Mouse (Mus musculus): Measurements from ENCODE around the gene Zfp385b. TPM values are rescaled to one million over a fixed set of nuclear protein-coding genes. Genes with fewer than 3 reads are reported as not detected.

Zfp385b gene
- total RNA-seq, 2 experiments from 2014 or later = 48.2 to 49.2 TPM

GRCm38 (mm10) chr2:77795859-77796552 lies 23.4 kb downstream of the Zfp385b start:
- peak; percentile 43 to 60 for DNase-seq (ENCODE audit: low spot score in 2 of 2)

GRCm38 (mm10) chr2:77790846-77791245 lies 28.6 kb downstream of the Zfp385b start:
- DNase-seq (ENCODE audit: low spot score in 2 of 2) = no peak

GRCm38 (mm10) chr2:77790295-77790694 lies 29.1 kb downstream of the Zfp385b start:
- DNase-seq (ENCODE audit: low spot score in 2 of 2) = no peak

- DNase-seq (ENCODE audit: low spot score in 2 of 2) = no peak
Measured at GRCm38 (mm10) chr2:77781390-77781789, 38.0 kb downstream of the Zfp385b start.

GRCm38 (mm10) chr2:77777781-77778180 lies 41.7 kb downstream of the Zfp385b start:
- DNase-seq (ENCODE audit: low spot score in 2 of 2) = no peak

- DNase-seq (ENCODE audit: low spot score in 2 of 2) = no peak
Measured at GRCm38 (mm10) chr2:77777047-77777686, 42.3 kb downstream of the Zfp385b start.

GRCm38 (mm10) chr2:77775247-77775880 lies 44.1 kb downstream of the Zfp385b start:
- peak in 1 of 2 experiments; percentile 13 for DNase-seq (ENCODE audit: low spot score in 2 of 2)

- no peak for DNase-seq (ENCODE audit: low spot score in 2 of 2)
Measured at GRCm38 (mm10) chr2:77770056-77770697, 49.3 kb downstream of the Zfp385b start.

- peak; percentile 37 to 53 for DNase-seq (ENCODE audit: low spot score in 2 of 2)
Measured at GRCm38 (mm10) chr2:77768321-77768886, 51.0 kb downstream of the Zfp385b start.

GRCm38 (mm10) chr2:77761967-77762366 lies 57.5 kb downstream of the Zfp385b start:
- no peak for DNase-seq (ENCODE audit: low spot score in 2 of 2)

GRCm38 (mm10) chr2:77758403-77759071 lies 60.9 kb downstream of the Zfp385b start:
- peak; percentile 21 to 55 for DNase-seq (ENCODE audit: low spot score in 2 of 2)

GRCm38 (mm10) chr2:77752491-77752890 lies 66.9 kb downstream of the Zfp385b start:
- no peak for DNase-seq (ENCODE audit: low spot score in 2 of 2)

- no peak for DNase-seq (ENCODE audit: low spot score in 2 of 2)
Measured at GRCm38 (mm10) chr2:77749631-77750030, 69.8 kb downstream of the Zfp385b start.

GRCm38 (mm10) chr2:77746417-77746816 lies 73.0 kb downstream of the Zfp385b start:
- DNase-seq (ENCODE audit: low spot score in 2 of 2) = no peak

- DNase-seq (ENCODE audit: low spot score in 2 of 2) = no peak
Measured at GRCm38 (mm10) chr2:77745246-77745645, 74.2 kb downstream of the Zfp385b start.

- DNase-seq (ENCODE audit: low spot score in 2 of 2) = no peak
Measured at GRCm38 (mm10) chr2:77742359-77742758, 77.1 kb downstream of the Zfp385b start.

GRCm38 (mm10) chr2:77730196-77730595 lies 89.2 kb downstream of the Zfp385b start:
- DNase-seq (ENCODE audit: low spot score in 2 of 2) = no peak

- DNase-seq (ENCODE audit: low spot score in 2 of 2) = no peak
Measured at GRCm38 (mm10) chr2:77726798-77727197, 92.6 kb downstream of the Zfp385b start.

- no peak for DNase-seq (ENCODE audit: low spot score in 2 of 2)
Measured at GRCm38 (mm10) chr2:77720806-77721205, 98.6 kb downstream of the Zfp385b start.

GRCm38 (mm10) chr2:77716367-77716766 lies 103.1 kb downstream of the Zfp385b start:
- no peak for DNase-seq (ENCODE audit: low spot score in 2 of 2)

- no peak for DNase-seq (ENCODE audit: low spot score in 2 of 2)
Measured at GRCm38 (mm10) chr2:77713886-77714285, 105.6 kb downstream of the Zfp385b start.
